Mouse (Mus musculus): ENCODE measurements around the gene Slc38a6. TPM values are rescaled to one million over a fixed set of nuclear protein-coding genes. Genes with fewer than 3 reads are reported as not detected.
A peak's percentile ranks its signal among the peaks of the same experiment; 100 is the strongest.

Gene Slc38a6
- polyA plus RNA-seq, 1 experiment from 2014 or later, result 9.5 TPM

GRCm38 (mm10) chr12:73359520-73359919, 72.9 kb downstream of the Slc38a6 start:
- WGBS, result 85% methylated on average over 4 of the region's 4 CpGs
- ATAC-seq (ENCODE audit: low FRiP score, low read depth), result no peak

GRCm38 (mm10) chr12:73361201-73361600, 74.6 kb downstream of the Slc38a6 start:
- Histone ChIP-seq H3K27ac (replicated peaks) (no peak overlapping the region), H3K9me3 (no peaks in the 10 kb centered on the region)
- ATAC-seq (ENCODE audit: low FRiP score, low read depth), result no peak

More at GRCm38 (mm10) chr12:73359520-73359919, 72.9 kb downstream of the Slc38a6 start:
- Histone ChIP-seq H3K4me2 (replicated peaks) (no peak overlapping the region), H3K36me3 (0 out of 2 replicates have a peak, but pooled peaks cover 2% of the 10 kb centered on the region), H3K4me1 (peaks cover 4% of the 10 kb centered on the region), H3K9me3 (no peaks in the 10 kb centered on the region), H3K9ac (replicated peaks) (no peak overlapping the region), H3K27ac (replicated peaks) (no peak overlapping the region), H3K4me3 (no peak overlapping the region), H3K27me3 (no peaks in the 10 kb centered on the region)

GRCm38 (mm10) chr12:73363401-73363800, 76.8 kb downstream of the Slc38a6 start:
- H3K36me3 ChIP-seq, result no peaks in the 10 kb centered on the region
- H3K27ac ChIP-seq (replicated peaks), result no peak overlapping the region
- no peak overlapping the region for H3K4me2 ChIP-seq (replicated peaks)
- no peaks in the 10 kb centered on the region for H3K9me3 ChIP-seq
- no peak for ATAC-seq (ENCODE audit: low FRiP score, low read depth)
- no peak overlapping the region for H3K4me3 ChIP-seq
- 90% methylated on average over 6 of the region's 6 CpGs for WGBS
- H3K9ac ChIP-seq (replicated peaks), result no peak overlapping the region
- peaks cover 8% of the 10 kb centered on the region; the same call in 1 of the 2 replicates for H3K4me1 ChIP-seq
- H3K27me3 ChIP-seq, result no peaks in the 10 kb centered on the region

More at GRCm38 (mm10) chr12:73361201-73361600, 74.6 kb downstream of the Slc38a6 start:
- H3K4me2 ChIP-seq (replicated peaks), result no peak overlapping the region
- H3K4me1 ChIP-seq, result no peaks in the 10 kb centered on the region; the same call in 1 of the 2 replicates
- no peaks in the 10 kb centered on the region for H3K27me3 ChIP-seq
- 78% methylated on average over 11 of the region's 11 CpGs for WGBS
- no peak overlapping the region for H3K9ac ChIP-seq (replicated peaks)
- no peaks in the 10 kb centered on the region for H3K36me3 ChIP-seq
- no peak overlapping the region for H3K4me3 ChIP-seq

- H3K4me2 ChIP-seq (replicated peaks), result no peak overlapping the region
- no peak for ATAC-seq (ENCODE audit: low FRiP score, low read depth)
- H3K27me3 ChIP-seq, result no peaks in the 10 kb centered on the region
- H3K4me3 ChIP-seq, result no peak overlapping the region
- H3K36me3 ChIP-seq, result no peaks in the 10 kb centered on the region
- no peaks in the 10 kb centered on the region for H3K9me3 ChIP-seq
- no peak overlapping the region for H3K9ac ChIP-seq (replicated peaks)
- no peak overlapping the region for H3K27ac ChIP-seq (replicated peaks)
- 93% methylated on average over 3 of the region's 3 CpGs for WGBS
- peaks cover 8% of the 10 kb centered on the region; the same call in 1 of the 2 replicates for H3K4me1 ChIP-seq
These were observed 77.4 kb downstream of the Slc38a6 start for GRCm38 (mm10) chr12:73363956-73364355.

- Histone ChIP-seq H3K27ac (replicated peaks) (no peak overlapping the region), H3K27me3 (no peaks in the 10 kb centered on the region), H3K36me3 (no peaks in the 10 kb centered on the region), H3K4me2 (replicated peaks) (no peak overlapping the region), H3K9ac (replicated peaks) (no peak overlapping the region), H3K9me3 (no peaks in the 10 kb centered on the region), H3K4me3 (no peak overlapping the region), H3K4me1 (0 out of 2 replicates have a peak, but pooled peaks cover 8% of the 10 kb centered on the region)
- 88% methylated on average over 7 of the region's 7 CpGs for WGBS
- no peak for ATAC-seq (ENCODE audit: low FRiP score, low read depth)
These were observed 80.0 kb downstream of the Slc38a6 start for GRCm38 (mm10) chr12:73366581-73366980.

GRCm38 (mm10) chr12:73367460-73368079, 81.0 kb downstream of the Slc38a6 start:
- no peaks in the 10 kb centered on the region for H3K27me3 ChIP-seq
- H3K4me1 ChIP-seq, result 0 out of 2 replicates have a peak, but pooled peaks cover 8% of the 10 kb centered on the region
- ATAC-seq (ENCODE audit: low FRiP score, low read depth), result 0 out of 2 replicates have a peak, but pooled peaks have one; percentile 30
- 0 out of 2 replicates have a peak overlapping the region, but pooled peaks have one; percentile 4 for H3K4me2 ChIP-seq (replicated peaks)
- H3K4me3 ChIP-seq, result no peak overlapping the region
- no peak overlapping the region for H3K9ac ChIP-seq (replicated peaks)
- no peaks in the 10 kb centered on the region for H3K36me3 ChIP-seq
- H3K9me3 ChIP-seq, result no peaks in the 10 kb centered on the region
- no peak overlapping the region for H3K27ac ChIP-seq (replicated peaks)
- 29% methylated on average over 20 of the region's 20 CpGs for WGBS

- no peak for ATAC-seq (ENCODE audit: low FRiP score, low read depth)
- Histone ChIP-seq H3K9me3 (no peaks in the 10 kb centered on the region), H3K36me3 (no peaks in the 10 kb centered on the region), H3K9ac (replicated peaks) (no peak overlapping the region), H3K4me2 (replicated peaks) (no peak overlapping the region), H3K27me3 (no peaks in the 10 kb centered on the region), H3K27ac (replicated peaks) (no peak overlapping the region), H3K4me3 (no peak overlapping the region), H3K4me1 (0 out of 2 replicates have a peak, but pooled peaks cover 8% of the 10 kb centered on the region)
- 91% methylated on average over 7 of the region's 7 CpGs for WGBS
These were observed 82.5 kb downstream of the Slc38a6 start for GRCm38 (mm10) chr12:73368868-73369608.

- H3K36me3 ChIP-seq, result no peaks in the 10 kb centered on the region
- no peak overlapping the region for H3K4me2 ChIP-seq (replicated peaks)
- 0 out of 2 replicates have a peak, but pooled peaks cover 8% of the 10 kb centered on the region for H3K4me1 ChIP-seq
- H3K9me3 ChIP-seq, result no peaks in the 10 kb centered on the region
- no peak overlapping the region for H3K4me3 ChIP-seq
- WGBS, result 81% methylated on average over 4 of the region's 4 CpGs
- no peaks in the 10 kb centered on the region for H3K27me3 ChIP-seq
- no peak for ATAC-seq (ENCODE audit: low FRiP score, low read depth)
- no peak overlapping the region for H3K9ac ChIP-seq (replicated peaks)
- H3K27ac ChIP-seq (replicated peaks), result no peak overlapping the region
These were observed 83.9 kb downstream of the Slc38a6 start for GRCm38 (mm10) chr12:73370367-73370944.

- WGBS, result 89% methylated on average over 7 of the region's 7 CpGs
- H3K27ac ChIP-seq (replicated peaks), result no peak overlapping the region
- no peaks in the 10 kb centered on the region for H3K36me3 ChIP-seq
- H3K27me3 ChIP-seq, result no peaks in the 10 kb centered on the region
- no peaks in the 10 kb centered on the region for H3K9me3 ChIP-seq
- 0 out of 2 replicates have a peak, but pooled peaks cover 8% of the 10 kb centered on the region for H3K4me1 ChIP-seq
- no peak overlapping the region for H3K4me2 ChIP-seq (replicated peaks)
- ATAC-seq (ENCODE audit: low FRiP score, low read depth), result no peak
- no peak overlapping the region for H3K4me3 ChIP-seq
- no peak overlapping the region for H3K9ac ChIP-seq (replicated peaks)
These were observed 84.6 kb downstream of the Slc38a6 start for GRCm38 (mm10) chr12:73371132-73371531.

GRCm38 (mm10) chr12:73378026-73378425, 91.4 kb downstream of the Slc38a6 start:
- no peak for ATAC-seq (ENCODE audit: low FRiP score, low read depth)
- Histone ChIP-seq H3K4me1 (peaks cover 5% of the 10 kb centered on the region; the same call in 1 of the 2 replicates), H3K36me3 (no peaks in the 10 kb centered on the region), H3K4me2 (replicated peaks) (no peak overlapping the region), H3K9me3 (no peaks in the 10 kb centered on the region), H3K27ac (replicated peaks) (no peak overlapping the region), H3K4me3 (no peak overlapping the region), H3K27me3 (no peaks in the 10 kb centered on the region), H3K9ac (replicated peaks) (no peak overlapping the region)
- 91% methylated on average over 5 of the region's 5 CpGs for WGBS

- Histone ChIP-seq H3K4me3 (no peak overlapping the region), H3K36me3 (no peaks in the 10 kb centered on the region), H3K27ac (replicated peaks) (no peak overlapping the region), H3K4me1 (peaks cover 5% of the 10 kb centered on the region; the same call in 1 of the 2 replicates), H3K27me3 (no peaks in the 10 kb centered on the region), H3K9me3 (no peaks in the 10 kb centered on the region), H3K4me2 (replicated peaks) (no peak overlapping the region), H3K9ac (replicated peaks) (no peak overlapping the region)
- 89% methylated on average over 13 of the region's 13 CpGs for WGBS
- no peak for ATAC-seq (ENCODE audit: low FRiP score, low read depth)
These were observed 92.3 kb downstream of the Slc38a6 start for GRCm38 (mm10) chr12:73378724-73379355.
